In the genomic region with DNA sequence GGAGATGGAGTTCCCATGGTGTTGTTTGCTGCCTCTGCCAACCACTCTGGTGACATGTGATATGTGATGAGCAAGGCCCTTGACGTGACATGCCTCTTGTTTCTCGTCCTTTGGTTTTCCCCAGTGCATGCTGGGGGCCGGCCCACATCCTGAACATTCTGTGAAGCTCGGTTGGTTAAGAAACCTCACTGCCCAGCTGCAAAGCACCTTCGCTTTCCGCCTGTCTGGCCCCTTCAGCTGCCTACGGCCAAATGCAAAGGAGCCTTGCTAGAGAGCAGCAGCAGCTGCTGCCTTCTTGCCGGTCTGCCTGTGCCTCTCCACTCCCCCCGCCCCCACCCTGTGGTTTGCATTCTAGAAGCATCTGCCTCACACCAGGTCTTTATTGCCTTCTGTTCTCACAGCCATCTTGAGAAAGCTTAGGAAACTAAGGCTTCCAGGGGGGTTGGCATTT, we compare ENCODE assay signal across 10 mouse cellular contexts.
DNase-seq lines count a peak whose midpoint lies in the region; ATAC-seq and TF ChIP-seq lines count a peak whose summit lies in the region.
"Had no signal": no experiment of that assay in that cellular context is flagged by ENCODE, and none has a peak within 500 bp of the region (broad histone marks: within the 10 kb centered on the region; RNA-seq: fewer than 3 reads in every experiment).

No protein-coding gene starts in this region.

- H3K9me3 ChIP-seq in forebrain, embryonic 10.5 days = no peaks in the 10 kb centered on the region
- H3K9me3 ChIP-seq in forebrain, embryonic 13.5 days (replicated peaks) = no peaks in the 10 kb centered on the region
- H3K9me3 ChIP-seq in intestine, embryonic 16.5 days (ENCODE audit: control insufficient read depth, low read length) = no peaks in the 10 kb centered on the region; the same call in 1 of the 2 replicates

- 87% methylated on average over 9 of the region's 9 CpGs for WGBS in forebrain, embryonic 10.5 days
- 63% methylated on average over 9 of the region's 9 CpGs for WGBS in forebrain, embryonic 13.5 days
- WGBS in spleen, adult 2 months = 15% methylated on average over 9 of the region's 9 CpGs
- 67% methylated on average over 9 of the region's 9 CpGs for WGBS in intestine, embryonic 16.5 days

- H3K27me3 ChIP-seq in forebrain, embryonic 10.5 days (ENCODE audit: poor library complexity, severe bottlenecking) = no peaks in the 10 kb centered on the region
- no peaks in the 10 kb centered on the region for H3K27me3 ChIP-seq in forebrain, embryonic 13.5 days
- no peaks in the 10 kb centered on the region for H3K27me3 ChIP-seq in spleen, adult 2 months (ENCODE audit: control insufficient read depth, insufficient read depth, low read length)
- H3K27me3 ChIP-seq in intestine, embryonic 16.5 days (replicated peaks; ENCODE audit: control insufficient read depth, insufficient read depth, low read length) = no peaks in the 10 kb centered on the region

- TF ChIP-seq POLR2A in spleen, adult 2 months (IDR thresholded peaks at IDR 0.05; ENCODE audit: low read depth, low read length) = no peak

- no peak overlapping the region for H3K4me2 ChIP-seq in forebrain, embryonic 13.5 days
- H3K4me2 ChIP-seq in intestine, embryonic 16.5 days (ENCODE audit: low read depth, low read length) = no peak overlapping the region

- peak overlapping the region; percentile 51 for H3K27ac ChIP-seq in forebrain, embryonic 10.5 days
- no peak overlapping the region for H3K27ac ChIP-seq in forebrain, embryonic 13.5 days
- H3K27ac ChIP-seq in spleen, adult 2 months (ENCODE audit: insufficient read depth, low read length) = peak overlapping the region; percentile 79
- no peak overlapping the region for H3K27ac ChIP-seq in intestine, embryonic 16.5 days (ENCODE audit: low read length)

- no peak overlapping the region for H3K9ac ChIP-seq in forebrain, embryonic 13.5 days
- H3K9ac ChIP-seq in intestine, embryonic 16.5 days (ENCODE audit: low read depth, low read length) = no peak overlapping the region

- TF ChIP-seq CTCF in spleen, adult 2 months (IDR thresholded peaks at IDR 0.05; ENCODE audit: extremely low read depth, insufficient read depth, insufficient read length, insufficient replicate concordance) = no peak

- H3K4me3 ChIP-seq in forebrain, embryonic 10.5 days = no peak overlapping the region
- no peak overlapping the region for H3K4me3 ChIP-seq in forebrain, embryonic 13.5 days
- no peak overlapping the region for H3K4me3 ChIP-seq in spleen, adult 2 months (ENCODE audit: extremely low read depth, insufficient read depth, insufficient read length)
- no peak overlapping the region for H3K4me3 ChIP-seq in intestine, embryonic 16.5 days (ENCODE audit: low read length)

- DNase-seq in forebrain, embryonic 10.5 days (ENCODE audit: extremely low spot score, low spot score) = no peak
- peak; percentile 83 for DNase-seq in CD4-positive, CD25-positive, alpha-beta regulatory T cell, adult 2 months (ENCODE audit: low read depth, low spot score)
- peak; percentile 71 to 85 for DNase-seq in spleen, adult 2 months (ENCODE audit: low read depth in 1 of 2, low spot score in 2 of 2)
- DNase-seq in frontal cortex, postnatal 25 days (ENCODE audit: low spot score in 2 of 2) = no peak
- no peak for DNase-seq in right cerebral cortex, postnatal 4 days
- DNase-seq: heart, postnatal 4 days; kidney, postnatal 4 days had no signal

- no peaks in the 10 kb centered on the region for H3K36me3 ChIP-seq in forebrain, embryonic 10.5 days (replicated peaks)
- H3K36me3 ChIP-seq in forebrain, embryonic 13.5 days (ENCODE audit: poor library complexity, severe bottlenecking) = no peaks in the 10 kb centered on the region
- H3K36me3 ChIP-seq in spleen, adult 2 months (ENCODE audit: control insufficient read depth, insufficient read depth, low read length) = no peaks in the 10 kb centered on the region
- no peaks in the 10 kb centered on the region for H3K36me3 ChIP-seq in intestine, embryonic 16.5 days (ENCODE audit: control insufficient read depth, insufficient read depth, low read length)

- no peak for ATAC-seq in forebrain, embryonic 13.5 days
- ATAC-seq in inflammation-experienced regulatory T-cells, adult 6 months = peak; percentile 77
- ATAC-seq in intestine, embryonic 16.5 days = no peak

- peaks cover 16% of the 10 kb centered on the region for H3K4me1 ChIP-seq in forebrain, embryonic 10.5 days
- H3K4me1 ChIP-seq in forebrain, embryonic 13.5 days = peaks cover 14% of the 10 kb centered on the region
- H3K4me1 ChIP-seq in spleen, adult 2 months (ENCODE audit: control insufficient read depth, insufficient read depth, insufficient read length) = peaks cover 39% of the 10 kb centered on the region; the same call in 1 of the 2 replicates
- H3K4me1 ChIP-seq in intestine, embryonic 16.5 days (ENCODE audit: control insufficient read depth, insufficient read depth, low read length) = peaks cover 5% of the 10 kb centered on the region

Comparison
In these comparisons a context has a peak if more than half of its experiments do, and no peak if none do; other contexts are left out.
1. H3K27ac ChIP-seq: peak in forebrain, embryonic 10.5 days (single experiment) and spleen, adult 2 months (single experiment); none in forebrain, embryonic 13.5 days (single experiment) and intestine, embryonic 16.5 days (single experiment).
2. DNase-seq: peak in CD4-positive, CD25-positive, alpha-beta regulatory T cell, adult 2 months (single experiment) and spleen, adult 2 months (2 of 2); none in forebrain, embryonic 10.5 days (single experiment), frontal cortex, postnatal 25 days (0 of 2) and right cerebral cortex, postnatal 4 days (single experiment).